Mouse (Mus musculus): ENCODE data around the gene Prpsap1.
A peak's percentile ranks its signal among the peaks of the same experiment; 100 is the strongest.
"Not testable (repeated sequence)": the region's sequence is repeated elsewhere in the genome, so short reads cannot be mapped to it uniquely, and the experiment has no call there.

The Prpsap1 gene

GRCm38 (mm10) chr11:116515330-116516020, 21.5 kb upstream of the Prpsap1 start:
- DNase-seq (ENCODE audit: extremely low spot score) = no peak

GRCm38 (mm10) chr11:116513531-116514038, 19.6 kb upstream of the Prpsap1 start:
- no peak for DNase-seq (ENCODE audit: extremely low spot score)

DNA sequence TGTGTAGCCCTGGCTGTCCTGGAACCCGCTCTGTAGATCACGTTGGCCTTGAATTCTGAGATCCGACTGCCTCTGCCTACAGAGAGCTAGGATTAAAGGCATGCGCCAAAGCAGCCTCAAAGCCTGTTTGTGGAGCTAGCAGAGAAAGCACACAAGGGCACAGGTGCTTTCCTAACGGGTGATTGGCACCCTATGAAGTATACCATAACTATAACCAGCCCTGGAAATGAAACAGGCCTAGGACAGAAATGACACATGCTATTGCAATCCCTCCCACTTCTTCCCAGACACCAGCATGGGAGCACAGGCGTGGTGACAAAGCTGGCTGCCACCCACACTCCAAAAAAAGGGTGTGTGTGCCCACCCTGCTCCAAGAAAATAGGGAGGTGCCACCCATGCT, 19.0 kb upstream of the Prpsap1 start:
- DNase-seq (ENCODE audit: extremely low spot score) = no peak

- no peak for DNase-seq (ENCODE audit: extremely low spot score)
Measured at GRCm38 (mm10) chr11:116512154-116512553, 18.2 kb upstream of the Prpsap1 start.

GRCm38 (mm10) chr11:116511301-116511868, 17.4 kb upstream of the Prpsap1 start:
- no peak for DNase-seq (ENCODE audit: extremely low spot score)

GRCm38 (mm10) chr11:116508689-116509088, 14.7 kb upstream of the Prpsap1 start:
- DNase-seq (ENCODE audit: extremely low spot score) = no peak

DNA sequence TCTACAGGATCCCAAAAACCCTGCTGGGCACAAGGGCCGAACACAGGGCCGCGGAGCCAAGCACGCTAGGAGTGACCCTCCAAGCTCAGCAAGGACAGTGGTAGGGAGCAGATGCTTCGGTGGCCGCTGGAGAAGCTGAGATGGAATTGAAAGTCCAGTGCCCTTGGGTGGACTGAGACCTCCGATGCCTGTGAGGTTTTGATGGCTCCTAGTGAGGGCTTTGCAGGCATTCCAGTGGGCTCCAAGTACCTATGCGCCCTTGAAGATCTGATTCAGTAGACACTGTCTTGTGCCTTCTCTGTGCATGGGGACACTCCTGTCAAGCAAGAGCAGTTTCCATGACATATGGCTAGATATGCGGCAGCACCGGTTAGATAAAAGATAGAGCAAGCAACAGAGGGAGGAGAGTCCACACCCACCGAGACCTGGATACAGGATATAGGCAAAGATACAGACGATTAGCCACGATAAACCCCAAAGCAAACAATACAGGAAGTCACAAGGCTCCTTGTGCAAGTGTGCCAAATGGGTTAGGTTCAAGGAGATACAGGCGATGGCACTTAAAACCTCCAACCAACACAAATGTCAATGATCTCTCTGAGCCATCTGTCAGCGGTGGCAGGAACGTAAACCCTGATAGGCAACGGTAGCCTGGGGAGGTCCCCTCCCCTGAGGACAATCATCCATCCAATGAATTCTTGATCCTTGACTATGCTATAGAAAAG, 12.3 kb upstream of the Prpsap1 start:
- no peak for DNase-seq (ENCODE audit: extremely low spot score)

DNA sequence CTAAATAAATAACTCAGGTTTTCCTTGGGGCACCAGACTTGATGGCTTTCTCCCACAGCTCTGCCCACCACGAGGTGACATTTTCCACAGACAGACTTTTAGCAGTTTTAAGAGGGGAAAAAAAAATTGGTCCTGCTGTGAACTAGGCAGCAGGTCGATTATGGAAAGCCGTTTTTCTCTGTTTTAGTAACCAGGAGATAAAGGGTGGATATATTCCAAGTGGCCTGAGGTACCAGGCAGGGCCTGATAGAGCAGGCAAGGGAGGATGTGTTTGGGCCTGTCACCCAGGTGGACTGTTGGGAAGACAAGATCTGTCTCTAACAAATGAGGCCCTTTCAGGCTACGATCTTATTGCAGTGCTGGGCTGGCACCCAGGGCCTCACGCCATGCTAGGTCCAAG, 11.6 kb upstream of the Prpsap1 start:
- DNase-seq (ENCODE audit: extremely low spot score) = no peak

- no peak for DNase-seq (ENCODE audit: extremely low spot score)
Measured at GRCm38 (mm10) chr11:116504516-116504915, 10.5 kb upstream of the Prpsap1 start.

DNA sequence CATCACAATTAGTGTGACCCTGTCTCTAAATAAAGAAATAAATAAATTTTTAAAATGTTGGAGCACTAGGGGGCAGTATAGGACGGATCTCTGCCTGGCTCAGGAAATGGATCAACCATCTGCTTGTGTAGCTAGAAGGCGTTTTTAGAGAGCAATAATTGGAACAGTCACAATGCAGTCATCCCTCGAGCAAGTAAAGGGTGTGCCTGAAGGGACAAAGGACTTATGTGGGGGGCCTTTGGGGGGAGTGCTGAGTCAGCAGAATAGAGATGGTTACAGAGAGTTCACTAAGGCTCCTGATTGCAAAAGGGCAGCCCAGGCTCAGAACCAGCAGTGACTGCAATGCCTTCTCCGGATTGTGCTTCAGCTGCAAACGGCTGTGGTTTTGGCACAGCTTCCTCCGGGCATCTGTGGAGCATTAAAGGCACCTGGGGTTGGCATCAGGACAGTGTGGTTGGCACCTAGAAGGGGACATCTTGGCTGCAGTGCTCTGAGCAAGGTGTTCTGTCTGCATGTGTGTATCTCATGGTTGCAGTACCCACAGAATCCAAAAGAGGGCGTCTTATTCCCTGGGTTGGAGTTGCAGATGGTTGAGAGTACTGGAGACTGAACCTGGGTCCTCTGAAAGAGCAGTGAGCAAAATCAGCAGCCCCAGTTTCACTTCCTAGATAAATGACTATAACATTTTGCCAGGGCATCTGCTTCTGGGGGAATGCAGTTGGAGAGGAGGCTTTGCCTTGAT, 7.2 kb upstream of the Prpsap1 start:
- DNase-seq (ENCODE audit: extremely low spot score) = peak; percentile 58

- DNase-seq (ENCODE audit: extremely low spot score) = no peak
Measured at GRCm38 (mm10) chr11:116499018-116499417, 5.0 kb upstream of the Prpsap1 start.

- DNase-seq (ENCODE audit: extremely low spot score) = no peak
Measured at GRCm38 (mm10) chr11:116498596-116498995, 4.6 kb upstream of the Prpsap1 start.

DNA sequence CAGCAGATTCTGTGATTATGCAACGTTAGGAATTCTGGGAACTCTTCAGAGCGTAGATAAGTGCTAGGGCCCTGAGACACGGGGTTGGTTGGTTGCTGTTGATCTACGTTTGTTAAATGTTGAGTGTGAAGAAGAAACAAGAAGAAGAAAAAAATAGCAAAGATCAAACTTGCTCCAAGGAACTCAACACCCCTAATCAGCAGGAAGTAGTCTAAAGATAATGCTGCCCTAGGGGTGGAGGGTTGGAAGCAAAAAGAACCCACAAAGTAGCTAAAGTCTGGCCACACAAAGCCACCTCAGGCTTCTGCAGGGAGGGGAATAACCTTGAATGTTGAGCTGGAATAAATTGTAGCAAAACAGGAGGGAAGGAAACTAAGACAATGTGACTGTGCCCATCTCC, 3.3 kb upstream of the Prpsap1 start:
- no peak for DNase-seq (ENCODE audit: extremely low spot score)

GRCm38 (mm10) chr11:116494474-116495174, 622 bp upstream of the Prpsap1 start:
- no peak for DNase-seq (ENCODE audit: extremely low spot score)

GRCm38 (mm10) chr11:116493191-116493590, 811 bp downstream of the Prpsap1 start:
- no peak for DNase-seq (ENCODE audit: extremely low spot score)

GRCm38 (mm10) chr11:116492507-116492906, 1.5 kb downstream of the Prpsap1 start:
- not testable (repeated sequence) for DNase-seq (ENCODE audit: extremely low spot score)

- no peak for DNase-seq (ENCODE audit: extremely low spot score)
Measured at GRCm38 (mm10) chr11:116491338-116491737, 2.7 kb downstream of the Prpsap1 start.

GRCm38 (mm10) chr11:116490232-116491107, 3.5 kb downstream of the Prpsap1 start:
- DNase-seq (ENCODE audit: extremely low spot score) = peak; percentile 95

DNA sequence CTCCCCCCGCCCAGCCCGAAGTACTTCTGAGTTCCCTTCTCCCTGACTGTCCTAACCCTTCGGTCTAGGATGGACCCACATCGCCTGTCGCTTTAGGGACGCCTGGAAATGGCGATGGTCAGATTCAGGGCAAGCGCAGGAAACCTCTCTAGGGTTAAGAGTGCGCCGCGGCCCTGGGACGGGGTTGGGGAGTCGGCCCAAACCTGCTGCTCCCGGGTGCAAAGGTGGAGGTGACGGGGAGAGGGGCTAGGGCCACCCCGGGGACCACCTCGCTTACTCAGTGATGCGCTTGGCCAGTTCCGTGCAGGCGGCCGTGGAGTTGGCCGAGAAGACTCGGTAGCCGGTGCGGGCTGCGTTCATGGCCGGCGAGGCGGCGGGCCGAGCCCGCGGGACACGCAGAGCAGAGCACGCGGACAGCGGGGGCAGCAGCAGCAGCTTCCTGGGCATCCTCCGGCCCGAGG, 4.2 kb downstream of the Prpsap1 start:
- DNase-seq (ENCODE audit: extremely low spot score) = peak; percentile 78

GRCm38 (mm10) chr11:116488693-116489375, 5.2 kb downstream of the Prpsap1 start:
- DNase-seq (ENCODE audit: extremely low spot score) = no peak

Data from embryo, embryonic 9.5 days (tissue).